Mouse (Mus musculus) cerebellum, adult 11 months (tissue): ENCODE data around the gene Rpl11.
"Not testable (repeated sequence)": the region's sequence is repeated elsewhere in the genome, so short reads cannot be mapped to it uniquely, and the experiment has no call there.

Experiments used
- DNase-seq: peaks from one replicate; pipeline ENCODE4 v3.0.0; 2022

Rpl11 gene

DNA sequence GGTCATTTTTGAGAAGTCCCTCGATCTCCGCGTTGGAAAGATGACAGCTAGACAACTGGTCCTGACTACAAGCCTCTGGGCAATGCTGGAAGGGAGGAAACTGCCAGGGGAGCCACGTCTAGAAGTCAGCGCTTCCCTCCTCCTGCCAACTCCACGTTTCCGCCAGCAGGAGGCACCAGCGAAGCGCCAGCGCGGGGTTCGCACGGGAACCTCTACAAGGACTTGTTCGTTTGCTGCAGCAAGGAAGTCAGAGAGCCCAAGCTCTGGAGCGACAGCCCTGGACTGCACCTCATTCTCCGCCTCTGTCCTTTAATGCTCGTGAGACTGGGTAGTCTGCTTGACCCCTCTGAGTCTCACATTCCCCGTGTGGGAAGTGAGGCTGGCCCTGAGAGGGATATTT lies 16.7 kb upstream of the Rpl11 start:
- DNase-seq = peak; percentile 33

DNA sequence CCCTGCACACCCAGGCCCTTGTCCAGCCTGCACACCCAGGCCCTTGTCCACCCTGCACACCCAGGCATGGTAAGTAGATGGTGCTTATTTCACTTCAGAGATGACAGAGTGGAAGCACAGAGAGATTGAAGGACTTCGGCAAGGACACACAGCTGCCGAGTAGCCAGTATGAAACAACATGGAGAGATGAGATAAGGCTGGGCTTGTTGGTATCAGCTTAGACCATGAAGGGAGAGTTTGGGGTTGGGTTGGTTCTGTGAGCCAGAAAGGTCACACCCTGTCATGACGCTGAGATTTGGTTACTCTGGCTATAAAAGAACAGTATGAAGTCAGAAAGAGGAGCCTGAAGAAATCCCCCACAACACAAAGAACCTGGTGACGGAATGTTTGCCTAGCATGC lies 16.1 kb upstream of the Rpl11 start:
- no peak for DNase-seq

DNA sequence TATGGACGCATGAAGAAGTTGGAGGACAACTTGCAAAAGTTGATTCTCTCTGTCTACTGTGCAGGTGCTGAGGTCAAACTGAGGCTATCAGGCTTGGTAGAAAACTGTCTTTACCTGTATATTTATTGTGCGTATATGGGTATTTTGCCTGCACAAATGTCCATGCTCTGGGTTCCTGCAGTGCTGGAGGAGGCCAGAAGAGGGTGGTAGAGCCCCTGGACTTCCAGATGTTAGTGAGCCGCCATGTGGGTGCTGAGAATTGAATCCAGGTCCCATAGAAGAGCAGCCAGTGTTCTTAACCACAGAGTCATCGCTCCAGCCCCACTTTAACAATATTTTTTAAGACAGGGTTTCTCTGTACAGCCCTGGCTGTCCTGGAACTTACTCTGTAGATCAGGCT lies 9.9 kb upstream of the Rpl11 start:
- DNase-seq = no peak

DNA sequence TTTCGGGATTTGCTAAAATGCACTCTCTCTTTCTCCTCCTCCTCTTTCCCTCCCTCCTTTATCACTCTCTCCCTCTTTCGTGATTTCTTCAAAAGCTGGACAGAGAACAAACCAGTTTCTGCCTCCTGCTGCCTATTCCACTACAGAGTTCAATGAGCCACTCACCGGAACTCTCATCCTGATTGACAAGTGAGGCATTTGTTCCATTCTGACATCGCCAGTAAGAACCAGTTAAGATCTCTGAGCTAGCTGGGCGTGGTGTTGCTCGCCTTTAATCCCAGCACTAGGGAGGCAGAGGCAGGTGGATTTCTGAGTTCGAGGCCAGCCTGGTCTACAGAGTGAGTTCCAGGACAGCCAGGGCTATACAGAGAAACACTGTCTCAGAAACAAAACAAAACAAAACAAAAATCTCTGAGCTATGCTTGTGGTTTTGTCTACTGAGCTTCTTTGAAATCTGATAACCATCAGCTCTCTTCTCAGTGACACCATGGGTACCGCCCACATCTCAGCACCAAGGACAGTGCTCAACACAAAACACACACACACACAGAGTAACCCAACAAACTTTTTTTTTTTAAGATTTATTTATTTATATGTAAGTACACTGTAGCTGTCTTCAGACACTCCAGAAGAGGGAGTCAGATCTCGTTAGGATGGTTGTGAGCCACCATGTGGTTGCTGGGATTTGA lies 6.7 kb upstream of the Rpl11 start:
- not testable (repeated sequence) for DNase-seq

DNA sequence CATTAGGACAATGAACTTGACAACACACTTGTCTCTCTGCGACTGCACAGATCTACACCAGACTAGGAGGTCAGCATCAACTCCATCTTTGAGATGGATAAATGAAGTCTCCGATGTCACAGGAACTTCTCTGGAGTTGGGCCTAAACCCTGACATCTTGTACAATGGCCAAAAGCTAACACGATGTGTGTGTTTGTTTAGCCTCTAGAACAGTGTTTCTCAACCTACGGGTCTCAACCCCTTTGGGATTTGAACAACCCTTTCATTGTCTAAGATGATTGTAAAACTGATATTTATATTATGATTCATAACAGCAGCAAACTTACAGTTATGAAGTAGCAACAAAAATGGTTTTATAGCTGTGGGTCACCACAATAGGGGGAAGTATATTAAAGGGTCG lies 4.7 kb upstream of the Rpl11 start:
- no peak for DNase-seq

DNA sequence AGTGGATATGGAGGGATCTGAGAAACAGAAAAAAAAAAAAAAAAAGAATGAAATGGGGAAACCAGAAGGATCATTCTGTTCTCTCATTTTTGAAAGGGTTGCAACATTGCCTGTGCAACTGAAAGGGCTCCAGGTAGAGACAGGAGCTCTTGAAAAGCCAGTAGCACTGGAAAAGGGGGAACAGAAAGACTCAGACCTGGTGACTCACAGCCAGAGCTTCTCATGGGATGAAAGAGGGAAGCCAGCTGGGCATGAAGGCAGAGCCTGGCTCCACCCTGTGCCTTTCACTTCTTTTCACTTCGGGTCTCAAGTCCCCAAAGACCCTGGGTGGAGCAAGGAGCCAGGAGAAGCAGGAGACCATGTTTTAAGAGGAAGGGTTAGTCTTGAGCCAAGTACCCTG lies 2.8 kb upstream of the Rpl11 start:
- DNase-seq = no peak

DNA sequence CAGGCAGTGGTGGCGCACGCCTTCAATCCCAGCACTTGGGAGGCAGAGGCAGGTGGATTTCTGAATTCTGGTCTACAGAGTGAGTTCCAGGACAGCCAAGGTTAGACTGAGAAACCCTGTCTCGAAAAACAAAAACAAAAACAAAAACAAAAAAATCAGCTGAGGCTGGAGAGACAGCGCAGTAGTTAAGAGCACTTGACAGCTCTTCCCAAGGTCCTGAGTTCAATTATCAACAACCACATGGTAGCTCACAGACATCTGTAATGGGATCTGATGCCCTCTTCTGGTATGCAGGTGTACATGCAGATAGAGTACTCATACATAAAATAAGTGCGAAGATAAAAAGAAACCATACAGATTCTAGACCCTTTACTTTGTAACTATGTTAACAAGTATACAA lies 615 bp upstream of the Rpl11 start:
- no peak for DNase-seq

DNA sequence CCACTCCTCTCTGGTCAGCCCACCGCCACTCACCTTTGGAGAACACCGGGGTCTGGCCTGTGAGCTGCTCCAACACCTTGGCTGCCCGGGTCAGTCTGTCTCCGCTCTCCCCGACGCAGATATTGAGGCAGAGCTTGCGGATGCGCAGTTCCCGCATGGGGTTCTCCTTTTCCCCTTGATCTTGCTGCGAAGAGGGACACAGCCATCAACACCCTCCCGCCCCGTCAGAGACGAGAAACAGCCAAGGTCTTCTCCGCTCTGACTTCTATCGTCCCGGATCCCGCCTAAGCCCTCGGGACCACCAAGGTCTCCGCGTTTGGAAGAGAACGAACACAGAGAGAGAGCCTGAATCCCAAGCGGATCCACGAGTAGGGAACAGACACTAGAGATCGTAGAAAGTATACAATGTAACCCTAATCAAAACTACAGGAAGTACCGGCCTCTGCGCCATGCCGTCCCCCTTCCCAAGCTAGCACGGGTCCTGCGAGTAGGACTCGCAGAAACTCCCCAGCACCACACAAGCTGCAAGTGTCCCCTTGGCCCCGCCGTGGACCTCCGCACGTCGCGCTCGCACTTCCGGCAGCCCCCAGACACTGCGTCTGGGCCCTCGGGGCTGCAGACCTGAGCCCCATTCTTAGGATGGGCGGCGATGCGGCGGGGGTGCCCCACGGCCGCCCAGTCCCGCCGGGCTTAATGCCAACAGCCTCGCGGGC lies 538 bp downstream of the Rpl11 start:
- no peak for DNase-seq

DNA sequence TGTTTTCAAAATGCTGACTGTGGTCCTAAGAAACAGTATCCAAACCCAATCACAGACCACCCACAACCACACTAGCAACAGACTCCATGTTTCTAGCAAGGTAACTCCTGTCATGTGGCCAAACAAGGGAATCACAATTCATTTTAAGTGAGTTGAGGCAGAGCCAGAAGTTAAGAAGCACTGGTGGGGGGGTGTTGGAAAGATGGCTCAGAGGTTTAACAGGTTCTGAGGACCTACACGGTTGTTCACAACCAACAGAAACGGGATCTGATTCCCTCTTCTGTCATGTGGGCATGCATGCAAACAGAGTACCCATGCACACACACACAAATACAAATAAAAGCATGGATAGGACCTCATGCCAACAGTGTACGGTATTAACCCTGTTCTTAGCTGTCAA lies 1.2 kb downstream of the Rpl11 start:
- no peak for DNase-seq

DNA sequence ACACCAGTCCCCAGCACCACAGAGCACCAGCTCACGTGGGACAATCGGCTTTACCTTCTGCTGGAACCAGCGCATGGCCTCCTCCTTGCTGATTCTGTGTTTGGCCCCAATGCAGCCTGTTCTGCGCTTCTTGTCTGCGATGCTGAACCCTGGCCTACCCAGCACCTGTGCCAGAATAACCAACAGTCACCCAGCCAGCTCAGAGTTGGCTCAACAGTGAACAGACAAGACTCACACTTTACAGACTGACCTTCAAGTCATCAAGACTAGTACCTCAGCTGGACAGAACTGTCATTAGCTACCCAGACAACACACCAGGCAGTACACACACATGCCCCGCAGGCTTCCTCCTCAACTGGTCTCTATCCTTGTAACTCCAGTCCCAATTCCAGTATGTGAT lies 3.0 kb downstream of the Rpl11 start:
- DNase-seq = no peak

DNA sequence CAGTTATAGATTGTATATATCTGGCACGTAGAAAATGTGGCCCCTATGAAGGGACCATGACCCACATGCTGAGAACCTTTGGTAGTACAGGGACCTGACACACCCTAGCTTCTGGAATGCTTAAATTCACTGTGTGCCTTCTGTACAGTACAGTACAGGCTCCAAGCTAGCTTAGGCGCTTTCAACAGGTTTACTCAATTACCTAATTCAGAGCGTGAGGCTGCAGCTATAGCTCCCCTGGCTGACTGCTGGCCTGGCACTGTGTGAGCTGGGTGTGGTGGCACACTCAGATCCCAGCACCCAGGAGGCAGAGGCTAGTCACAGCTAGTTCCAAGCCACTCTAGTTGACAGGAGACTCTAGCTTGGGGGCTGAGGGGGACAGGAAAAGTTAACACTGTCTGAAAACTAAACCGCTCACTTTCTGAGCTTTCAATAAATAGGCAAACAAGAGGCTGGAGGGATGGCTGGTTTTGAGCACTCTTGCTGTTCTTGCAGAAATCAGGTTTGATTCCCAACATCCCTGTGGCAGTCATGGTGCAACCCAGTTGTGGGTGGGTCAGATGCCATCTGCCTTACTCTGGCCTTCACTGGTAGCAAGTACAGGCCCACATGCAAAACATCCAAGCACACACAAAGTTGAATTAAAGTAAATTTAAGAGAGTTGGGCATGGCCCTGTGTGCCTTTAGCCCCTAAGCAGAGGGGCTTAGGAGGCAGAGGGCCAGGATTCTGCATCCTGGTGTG lies 4.8 kb downstream of the Rpl11 start:
- DNase-seq = no peak

DNA sequence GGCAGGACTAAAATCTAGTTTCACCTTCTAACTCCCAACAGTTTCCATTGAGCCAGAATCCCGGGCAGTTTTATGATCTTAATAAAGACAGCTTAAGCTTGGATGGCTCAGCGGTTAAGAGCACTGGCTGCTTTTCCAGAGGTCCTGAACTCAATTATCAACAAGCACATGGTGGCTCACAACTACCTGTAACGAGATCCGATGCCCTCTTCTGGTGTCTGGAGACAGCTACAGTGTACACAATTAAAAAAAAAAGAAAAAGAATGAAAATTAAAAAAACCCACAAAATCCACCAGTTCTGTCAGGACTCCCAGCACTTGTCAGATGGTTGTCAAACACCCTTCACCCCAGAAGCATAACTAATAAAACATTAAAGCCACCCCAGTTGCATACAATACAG lies 5.6 kb downstream of the Rpl11 start:
- DNase-seq = no peak

DNA sequence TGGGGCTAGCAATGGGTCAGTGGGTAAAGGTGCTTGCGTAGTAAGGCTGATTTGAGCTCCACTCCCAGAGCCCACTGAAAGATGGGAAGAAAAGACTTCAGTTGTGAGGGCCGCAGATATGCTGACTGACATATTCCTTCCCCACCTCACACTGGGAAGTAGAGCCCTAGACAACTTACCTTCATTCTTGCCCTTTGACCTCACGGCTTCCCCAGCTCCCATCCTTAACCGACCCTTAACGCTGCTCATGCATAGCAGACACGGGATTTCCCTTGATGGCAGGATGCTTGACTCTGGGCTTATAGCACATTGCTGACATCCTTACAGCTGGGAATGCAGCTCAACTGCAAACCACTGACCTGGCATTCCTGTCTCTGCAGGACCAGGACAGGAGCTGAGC lies 6.3 kb downstream of the Rpl11 start:
- no peak for DNase-seq

DNA sequence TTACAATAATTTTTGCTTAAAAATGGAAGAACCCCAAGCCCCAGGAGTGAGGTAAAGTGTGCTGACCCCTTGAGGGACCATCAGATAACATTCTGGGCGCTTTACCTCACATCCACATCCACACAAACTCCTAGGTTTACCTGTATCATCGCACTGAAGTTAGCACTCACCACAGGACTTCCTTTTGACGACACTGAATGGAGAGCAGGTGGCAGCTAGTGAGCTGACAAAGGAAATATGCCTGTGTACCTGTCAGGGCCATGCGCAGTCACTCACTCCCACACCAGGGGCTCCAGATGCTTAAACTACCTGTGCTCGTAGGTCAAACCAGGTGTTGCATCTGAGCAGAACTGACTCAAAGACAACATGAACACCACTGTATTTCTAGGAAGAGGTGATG lies 8.1 kb downstream of the Rpl11 start:
- no peak for DNase-seq

DNA sequence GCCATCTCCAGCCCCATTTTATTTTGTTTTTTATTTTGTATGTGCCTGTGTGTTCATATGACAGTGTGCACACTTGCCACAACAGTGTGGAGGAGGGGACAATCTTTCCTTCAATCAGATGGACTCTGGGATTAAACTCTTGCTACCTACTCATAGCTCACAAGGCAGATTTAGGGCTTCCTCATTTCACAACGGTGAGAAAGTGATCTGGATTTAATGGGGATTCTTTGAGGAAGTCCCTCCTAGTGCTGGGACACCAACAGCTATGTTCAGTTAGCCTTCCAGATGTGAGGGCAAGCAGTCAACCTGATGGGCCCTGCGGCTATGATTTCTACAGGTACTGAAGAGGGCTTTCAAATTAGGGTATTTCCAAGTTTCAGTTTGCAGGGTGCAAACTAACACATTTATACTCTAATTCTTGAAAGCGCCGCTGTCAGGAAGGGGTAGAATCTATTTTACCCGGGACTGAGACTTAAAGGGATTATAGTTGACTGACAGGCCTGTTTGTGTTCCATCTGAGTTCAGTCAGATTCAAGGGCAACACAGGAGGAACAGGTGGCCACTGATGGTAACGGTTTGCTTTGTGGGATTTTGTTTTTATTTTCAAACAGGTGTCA lies 9.3 kb downstream of the Rpl11 start:
- no peak for DNase-seq

DNA sequence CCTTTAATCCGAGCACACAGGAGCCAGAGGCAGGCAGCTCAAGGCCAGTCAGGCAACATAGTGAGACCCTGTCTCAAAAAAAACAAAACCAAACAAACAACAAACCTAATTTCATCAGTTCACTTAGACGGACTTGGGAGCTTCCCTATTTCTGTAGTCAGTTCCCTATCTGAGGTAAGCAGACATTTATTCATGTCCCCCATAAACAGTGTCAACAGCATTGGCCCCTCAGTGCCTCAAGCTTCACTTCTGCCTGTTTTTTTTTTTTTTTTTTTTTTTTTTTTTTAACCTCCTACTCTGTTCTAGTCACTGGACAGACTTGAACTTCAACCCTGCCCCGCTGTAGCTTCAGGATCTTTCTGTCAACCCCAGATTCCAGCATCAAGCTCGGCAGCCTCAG lies 18.1 kb downstream of the Rpl11 start:
- DNase-seq = no peak

DNA sequence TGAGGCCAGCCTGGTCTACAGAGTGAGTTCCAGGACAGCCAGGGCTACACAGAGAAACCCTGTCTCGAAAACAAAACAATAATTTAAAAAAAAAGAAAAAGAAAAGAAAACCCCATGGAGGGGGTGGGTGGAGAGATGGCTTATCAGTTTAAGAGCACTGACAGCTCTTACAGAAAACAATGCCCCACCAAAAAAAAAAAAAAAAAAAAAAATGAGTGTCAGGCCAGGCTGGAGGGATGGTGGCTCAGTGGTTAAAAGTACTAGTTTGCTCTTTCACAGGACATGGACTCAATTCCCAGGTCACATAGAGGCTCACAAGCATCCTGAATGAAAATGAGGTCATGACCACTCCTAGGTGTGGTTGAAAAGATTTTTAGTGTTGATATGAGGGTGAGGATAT lies 20.0 kb downstream of the Rpl11 start:
- DNase-seq = no peak

DNA sequence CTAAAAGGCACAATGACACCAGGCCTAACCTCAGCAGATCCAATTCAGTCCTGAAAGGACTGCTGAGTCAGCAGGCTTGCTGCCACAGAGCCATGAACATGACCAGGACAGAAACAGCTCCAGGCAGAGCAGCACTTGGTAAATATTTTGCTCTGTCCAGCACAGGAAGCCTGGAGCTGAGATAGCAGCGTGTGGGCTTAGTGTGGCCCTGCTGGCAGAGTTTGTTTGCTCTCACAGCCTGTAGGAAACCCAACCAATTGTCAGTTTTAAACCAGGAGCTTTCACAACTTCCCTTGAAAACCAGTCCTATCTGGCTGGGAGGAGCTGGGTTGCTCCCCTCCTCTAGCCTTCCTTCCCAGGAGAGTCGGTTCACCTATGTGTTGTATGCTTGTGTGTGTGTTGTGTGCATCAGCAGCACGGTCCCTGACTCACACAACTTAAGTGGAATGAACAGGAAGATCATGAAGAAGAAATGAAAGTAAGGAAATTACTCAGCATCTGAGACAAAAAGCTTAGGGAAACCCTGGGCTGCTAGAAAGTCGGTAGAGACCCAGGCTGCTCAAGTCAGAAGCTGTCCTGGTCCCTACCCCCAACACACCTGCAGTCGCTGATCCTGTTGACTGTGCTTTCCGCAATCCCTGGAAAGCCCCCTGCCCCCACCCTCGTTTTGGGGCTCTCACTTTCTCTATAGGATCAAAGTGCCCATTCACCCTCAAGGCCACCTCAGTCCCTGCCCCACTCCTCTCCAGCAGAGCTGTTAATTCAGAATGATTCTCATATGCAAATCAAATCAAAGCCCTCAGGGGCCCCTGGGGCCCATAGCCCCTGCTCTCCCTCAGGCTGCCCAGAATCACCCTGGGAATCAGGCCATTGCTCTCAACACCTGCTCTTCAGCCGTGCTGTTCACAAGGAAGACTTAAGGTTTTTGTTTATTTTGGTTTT lies 22.0 kb downstream of the Rpl11 start:
- DNase-seq = no peak

DNA sequence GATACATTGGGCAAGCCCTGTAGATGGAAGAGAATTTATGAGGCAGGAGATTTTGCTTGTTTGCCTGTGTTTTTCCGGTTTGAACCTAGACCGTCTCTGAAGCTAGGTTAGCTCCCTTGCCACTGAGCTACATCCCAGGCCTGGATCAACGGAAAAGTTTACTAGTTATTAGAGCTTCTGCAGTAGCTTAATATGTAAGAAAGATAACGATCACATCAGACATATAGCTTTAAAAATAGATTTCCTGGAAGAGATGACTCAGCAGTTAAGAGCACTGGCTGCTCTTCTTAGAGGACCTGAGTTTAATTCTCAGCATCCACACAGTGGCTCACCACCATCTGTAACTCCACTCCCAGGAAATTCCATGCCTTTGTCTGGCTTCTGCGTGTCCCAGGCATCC lies 24.5 kb downstream of the Rpl11 start:
- no peak for DNase-seq

DNA sequence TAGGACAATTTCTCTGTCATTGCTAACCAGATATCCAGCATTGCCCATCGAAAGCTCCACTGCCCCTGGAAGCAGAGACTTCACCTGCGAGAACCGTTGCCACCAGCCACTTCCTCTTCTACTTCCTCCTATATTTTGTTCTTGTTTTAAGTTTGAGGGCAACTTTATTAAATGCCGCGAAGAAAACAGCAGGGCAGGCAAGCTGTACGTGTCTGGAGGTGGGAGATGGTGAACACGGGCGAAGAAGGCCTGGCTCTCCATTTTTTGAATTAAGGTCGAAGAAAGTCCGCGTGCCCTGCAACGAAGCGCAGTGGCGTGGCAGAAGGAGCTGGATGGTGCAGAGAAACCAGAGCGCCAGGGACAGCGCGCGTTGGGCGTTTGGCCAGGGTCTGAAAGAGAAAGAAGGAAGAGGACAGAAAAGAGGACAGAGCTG lies 25.1 kb downstream of the Rpl11 start:
- no peak for DNase-seq

DNA sequence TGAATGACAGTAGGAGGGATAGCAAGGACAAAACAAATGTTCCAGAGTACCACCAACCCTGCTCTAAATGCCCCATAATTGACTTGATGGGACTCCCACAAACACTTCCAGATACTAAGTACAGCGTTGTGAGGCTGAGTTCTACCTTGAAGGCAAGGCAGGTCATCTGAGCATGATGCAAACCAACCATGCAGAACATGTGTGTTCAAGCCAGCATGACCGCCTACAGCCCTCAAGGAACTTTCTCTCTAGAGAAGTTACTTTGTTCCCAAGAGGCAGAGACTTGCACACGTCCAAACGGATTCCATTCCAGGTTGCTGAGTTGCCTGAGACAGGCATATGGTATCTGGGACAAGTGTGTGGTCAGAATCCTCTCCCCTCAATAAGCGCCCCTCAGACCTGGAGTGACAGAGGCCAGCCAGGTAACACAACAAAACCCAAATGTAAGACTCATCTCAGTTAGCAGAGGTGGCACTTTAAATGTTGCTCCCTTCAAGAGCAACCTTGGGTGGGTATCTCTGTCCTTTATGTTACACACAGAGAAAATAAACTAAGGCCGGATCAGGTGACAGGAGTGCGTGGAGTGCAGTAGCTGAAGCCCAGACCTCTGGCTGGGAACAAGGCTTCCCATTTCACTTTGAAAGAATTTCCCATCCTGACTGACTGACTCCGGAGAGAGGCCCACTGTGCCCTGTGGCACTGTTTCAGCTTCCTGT lies 25.7 kb downstream of the Rpl11 start:
- DNase-seq = no peak

DNA sequence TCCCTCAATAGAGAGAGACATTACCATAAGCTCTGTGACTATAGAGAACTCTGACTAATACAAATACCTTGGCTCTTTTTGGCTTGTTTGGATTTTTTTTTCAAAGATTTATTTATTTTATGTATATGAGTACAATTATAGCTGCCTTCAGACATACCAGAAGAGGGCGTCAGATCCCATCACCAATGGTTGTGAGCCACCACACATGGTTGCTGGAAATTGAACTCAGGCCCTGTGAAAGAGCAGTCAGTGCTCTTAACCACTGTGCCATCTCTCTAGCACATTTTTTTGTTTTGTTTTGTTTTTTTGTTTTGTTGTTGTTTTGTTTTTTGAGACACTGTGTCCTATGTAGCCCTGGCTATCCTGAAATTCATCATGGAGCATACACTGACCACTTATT lies 27.9 kb downstream of the Rpl11 start:
- DNase-seq = no peak
